Mouse (Mus musculus) forebrain, embryonic 10.5 days (tissue): Measurements from ENCODE around the gene Vmn2r48. TPM values are rescaled to one million over a fixed set of nuclear protein-coding genes. Genes with fewer than 3 reads are reported as not detected.
"Not testable (repeated sequence)": the region's sequence is repeated elsewhere in the genome, so short reads cannot be mapped to it uniquely, and the experiment has no call there.

Experiments used
- DNase-seq: peaks from one replicate; pipeline ENCODE4 v3.0.0-alpha.2; 2017; ENCODE audit warnings: low spot score; ENCODE audit errors: extremely low spot score
- H3K27ac ChIP-seq: fragments of 300-500 bp; sonication (generic); 2 replicates; pipeline ENCODE4 v1.5.1; 2016; ENCODE audit warnings: mild to moderate bottlenecking
- H3K27me3 ChIP-seq: fragments of 300-500 bp; sonication (generic); 2 replicates; pipeline ENCODE4 v1.6.1; 2016; ENCODE audit warnings: mild to moderate bottlenecking; ENCODE audit not compliant: poor library complexity, severe bottlenecking
- H3K36me3 ChIP-seq: fragments of 300-500 bp; sonication (generic); replicated peaks from 2 replicates; pipeline ENCODE4 v1.6.1; 2016; ENCODE audit warnings: mild to moderate bottlenecking, moderate library complexity
- H3K4me1 ChIP-seq: fragments of 300-500 bp; sonication (generic); 2 replicates; pipeline ENCODE4 v1.6.1; 2016
- H3K4me3 ChIP-seq: fragments of 300-500 bp; sonication (generic); 2 replicates; pipeline ENCODE4 v1.5.1; 2016; ENCODE audit warnings: mild to moderate bottlenecking, moderate library complexity
- H3K9me3 ChIP-seq: fragments of 300-500 bp; sonication (generic); 2 replicates; pipeline ENCODE4 v1.6.1; 2016; ENCODE audit warnings: mild to moderate bottlenecking, moderate library complexity
- WGBS: fragments of 180-500 bp; shearing (Covaris S2); methylation state at CpG from one replicate; pipeline ENCODE4 v1.1.7; 2016; 5-methylcytosine and 5-hydroxymethylcytosine counted together
- polyA plus RNA-seq: library from polyadenylated mRNA; unstranded; fragments of >200 nt; fragmentation: Nextera tagmentation; extraction: Ambion mirVana; gene quantifications from 2 replicates; pipeline ENCODE4 v1.2.1, GENCODE M21; 2016

Vmn2r48 gene
- polyA plus RNA-seq: not detected in 2 replicates

- H3K27ac ChIP-seq, H3K4me1 ChIP-seq, H3K4me3 ChIP-seq, H3K36me3 ChIP-seq, H3K27me3 ChIP-seq, H3K9me3 ChIP-seq, DNase-seq: not testable (repeated sequence)
- 83% methylated on average over 2 of the region's 2 CpGs for WGBS
Measured at GRCm38 (mm10) chr7:9953485-9953884, at the start of gene Vmn2r48. Gene Vmn2r48, minus strand, starts transcription at chr7:9953585.

DNA sequence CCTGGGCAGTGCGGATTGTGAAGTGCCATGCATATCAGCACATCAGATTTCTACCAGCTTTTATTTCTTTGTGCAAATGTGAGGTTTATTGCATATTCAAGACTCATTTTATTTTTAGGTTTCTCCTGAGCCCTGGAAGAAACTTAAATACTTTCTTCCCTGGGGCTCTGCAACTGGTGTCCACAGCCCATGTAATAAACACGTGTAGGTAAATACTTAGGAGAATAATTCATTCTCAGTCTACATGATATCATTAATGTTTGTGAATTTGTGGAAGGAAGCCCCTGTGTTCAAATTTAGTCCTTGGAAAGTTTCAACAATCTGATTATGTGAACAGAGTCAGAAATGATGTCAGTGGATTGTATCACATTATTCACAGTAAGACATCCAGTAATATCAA, 38.8 kb upstream of the Vmn2r48 start, which contains the start of gene Vmn2r49:
Gene Vmn2r49, minus strand, starts transcription at position 101 of the 400 bp plus-strand sequence.
- H3K4me1 ChIP-seq, H3K9me3 ChIP-seq, DNase-seq, H3K27me3 ChIP-seq, H3K4me3 ChIP-seq, H3K27ac ChIP-seq, H3K36me3 ChIP-seq: not testable (repeated sequence)
- WGBS: 60% methylated on average over 1 of the region's 2 CpGs

Other genes with a start within 250 kb of the Vmn2r48 start
- gene Vmn2r46, start 183.0 kb downstream of the Vmn2r48 start, polyA plus RNA-seq: not detected in 2 replicates
- not detected in 2 replicates for gene Vmn2r47, start 112.3 kb downstream of the Vmn2r48 start, polyA plus RNA-seq
- gene Vmn2r49, start 38.7 kb upstream of the Vmn2r48 start, polyA plus RNA-seq: not detected in 2 replicates
- gene Vmn2r50, start 99.7 kb upstream of the Vmn2r48 start, polyA plus RNA-seq: not detected in 2 replicates
- gene Vmn2r51, start 152.2 kb upstream of the Vmn2r48 start, polyA plus RNA-seq: not detected in 2 replicates
- gene Vmn2r52, start 223.0 kb upstream of the Vmn2r48 start, polyA plus RNA-seq: not detected in 2 replicates